Mouse (Mus musculus) neural tube, embryonic 13.5 days (tissue): Measurements from ENCODE around the gene Fam189a2. TPM values are rescaled to one million over a fixed set of nuclear protein-coding genes. Genes with fewer than 3 reads are reported as not detected.

ENCODE experiments used
- ATAC-seq: fragments of 200-750 bp; cut with Nextera tagmentation; 2 replicates; pipeline ENCODE4 v1.8.0; 2017; ENCODE audit warnings: low read depth, mild to moderate bottlenecking, moderate TSS enrichment, moderate library complexity
- H3K27ac ChIP-seq: fragments of 300-500 bp; sonication (generic); replicated peaks from 2 replicates; pipeline ENCODE4 v1.5.1; 2015; ENCODE audit warnings: moderate library complexity, mild to moderate bottlenecking, inconsistent platforms
- H3K27me3 ChIP-seq: fragments of 300-500 bp; sonication (generic); 2 replicates; pipeline ENCODE4 v1.6.1; 2015; ENCODE audit warnings: mild to moderate bottlenecking, inconsistent platforms
- H3K36me3 ChIP-seq: fragments of 300-500 bp; sonication (generic); 2 replicates; pipeline ENCODE4 v1.6.1; 2015; ENCODE audit warnings: mild to moderate bottlenecking, inconsistent platforms
- H3K4me1 ChIP-seq: fragments of 300-500 bp; sonication (generic); replicated peaks from 2 replicates; pipeline ENCODE4 v1.6.1; 2015; ENCODE audit warnings: inconsistent platforms
- H3K4me2 ChIP-seq: fragments of 300-500 bp; sonication (generic); 2 replicates; pipeline ENCODE4 v1.6.1; 2015; ENCODE audit warnings: inconsistent platforms, mild to moderate bottlenecking, moderate library complexity
- H3K4me3 ChIP-seq: fragments of 300-500 bp; sonication (generic); 2 replicates; pipeline ENCODE4 v1.5.1; 2015; ENCODE audit warnings: mild to moderate bottlenecking, inconsistent platforms
- H3K9ac ChIP-seq: fragments of 300-500 bp; sonication (generic); 2 replicates; pipeline ENCODE4 v1.6.1; 2015; ENCODE audit warnings: moderate library complexity, mild to moderate bottlenecking, inconsistent platforms
- H3K9me3 ChIP-seq: fragments of 300-500 bp; sonication (generic); 2 replicates; pipeline ENCODE4 v1.6.1; 2016; ENCODE audit warnings: inconsistent platforms
- WGBS: fragments of 180-500 bp; shearing (Covaris S2); methylation state at CpG from one replicate; pipeline ENCODE4 v1.1.7; 2015; 5-methylcytosine and 5-hydroxymethylcytosine counted together
- polyA plus RNA-seq: library from polyadenylated mRNA; unstranded; fragments of >200 nt; fragmentation: Nextera tagmentation; extraction: Ambion mirVana; gene quantifications from 2 replicates; pipeline ENCODE4 v1.2.1, GENCODE M21; 2015

The Fam189a2 gene
- polyA plus RNA-seq, 1 experiment from 2014 or later, result 2.4 TPM

DNA sequence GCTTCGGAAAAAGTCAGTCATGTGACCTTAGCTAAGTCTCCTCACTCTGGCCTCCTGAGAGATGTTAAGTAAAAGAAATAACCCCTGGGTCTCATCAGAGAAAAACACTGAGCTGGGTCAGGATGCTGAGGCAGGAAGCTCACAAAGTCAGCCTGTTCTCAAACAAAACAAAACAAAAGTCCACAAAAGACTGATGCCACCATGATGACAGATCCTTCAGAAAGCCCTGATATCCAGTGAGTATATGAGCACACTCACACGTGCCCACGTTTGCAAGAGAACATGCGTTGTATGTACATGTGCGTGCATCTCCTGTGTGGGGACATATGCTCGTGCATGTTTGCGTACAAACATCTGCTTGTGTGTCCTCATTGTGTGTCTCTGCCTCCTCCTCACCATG, 7.5 kb downstream of the Fam189a2 start:
- H3K4me3 ChIP-seq, result no peak overlapping the region
- peaks cover 10% of the 10 kb centered on the region; the same call in 1 of the 2 replicates for H3K4me1 ChIP-seq
- H3K9me3 ChIP-seq, result no peaks in the 10 kb centered on the region
- no peak overlapping the region for H3K27ac ChIP-seq
- ATAC-seq, result no peak
- no peaks in the 10 kb centered on the region for H3K36me3 ChIP-seq
- H3K9ac ChIP-seq, result no peak overlapping the region
- WGBS, result 81% methylated on average over 7 of the region's 7 CpGs
- peaks cover 13% of the 10 kb centered on the region for H3K27me3 ChIP-seq
- H3K4me2 ChIP-seq, result no peak overlapping the region

DNA sequence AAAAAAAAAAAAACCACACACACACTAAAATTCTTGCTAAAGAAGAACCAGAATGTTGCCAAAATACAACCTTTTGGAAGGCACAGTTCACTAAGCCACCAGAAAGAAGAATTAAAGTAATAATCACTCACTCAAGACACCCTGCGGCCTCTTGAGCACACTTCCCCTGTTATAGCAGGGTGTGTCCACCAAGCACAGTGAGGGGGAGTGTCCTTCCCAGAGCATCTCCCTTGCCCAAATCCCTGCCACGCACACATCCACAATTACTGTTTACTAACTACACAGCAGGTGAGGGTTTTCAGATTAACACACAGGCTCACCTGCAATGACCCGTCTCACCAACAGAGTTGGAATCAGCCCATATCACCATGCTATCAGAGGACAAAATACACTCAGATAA, 8.0 kb downstream of the Fam189a2 start:
- no peak overlapping the region for H3K9ac ChIP-seq
- 81% methylated on average over 3 of the region's 3 CpGs for WGBS
- no peak overlapping the region for H3K4me3 ChIP-seq
- no peaks in the 10 kb centered on the region for H3K36me3 ChIP-seq
- H3K27ac ChIP-seq, result no peak overlapping the region
- H3K4me2 ChIP-seq, result no peak overlapping the region
- ATAC-seq, result no peak
- H3K27me3 ChIP-seq, result peaks cover 7% of the 10 kb centered on the region; the same call in 1 of the 2 replicates
- H3K4me1 ChIP-seq, result peaks cover 13% of the 10 kb centered on the region; the same call in 1 of the 2 replicates
- no peaks in the 10 kb centered on the region for H3K9me3 ChIP-seq

DNA sequence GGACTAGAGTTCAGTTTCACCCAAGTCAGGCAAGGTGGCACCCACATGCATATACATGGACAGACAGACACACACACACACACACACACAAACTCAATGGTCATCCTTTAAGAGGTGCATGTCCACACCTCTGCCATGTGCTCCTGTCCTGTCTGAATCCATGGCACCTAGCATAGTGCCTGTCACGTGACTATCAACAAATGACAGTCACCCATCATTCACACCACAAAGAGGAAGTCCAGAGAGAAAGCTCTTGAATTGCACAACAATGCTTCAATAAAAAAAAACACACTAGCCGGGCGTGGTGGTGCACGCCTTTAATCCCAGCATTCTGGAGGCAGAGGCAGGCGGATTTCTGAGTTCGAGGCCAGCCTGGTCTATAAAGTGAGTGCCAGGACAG, 8.5 kb downstream of the Fam189a2 start:
- Histone ChIP-seq H3K4me3 (no peak overlapping the region), H3K4me2 (no peak overlapping the region), H3K9me3 (no peaks in the 10 kb centered on the region), H3K9ac (no peak overlapping the region), H3K4me1 (peaks cover 17% of the 10 kb centered on the region), H3K27ac (no peak overlapping the region), H3K27me3 (0 out of 2 replicates have a peak, but pooled peaks cover 7% of the 10 kb centered on the region), H3K36me3 (no peaks in the 10 kb centered on the region)
- WGBS, result 86% methylated on average over 6 of the region's 6 CpGs
- no peak for ATAC-seq

DNA sequence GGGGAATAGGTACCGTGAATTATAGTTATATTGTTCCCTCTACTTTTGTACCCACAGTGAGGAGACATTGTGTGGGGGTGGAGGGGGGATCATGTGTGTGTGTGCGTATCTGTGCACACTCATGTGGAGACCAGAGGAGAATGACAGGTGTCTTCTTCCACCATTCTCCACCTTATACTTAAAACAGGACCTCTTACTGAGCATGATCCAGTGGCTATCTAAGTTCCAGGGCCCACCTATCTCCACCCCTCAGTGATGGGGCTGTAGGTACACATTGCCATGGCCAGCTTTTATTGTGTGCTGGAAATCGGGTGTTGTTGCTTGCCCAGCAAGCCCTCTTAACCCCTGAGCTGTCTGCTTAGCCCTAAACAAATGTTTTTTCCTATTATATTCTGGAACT, 10.1 kb downstream of the Fam189a2 start:
- Histone ChIP-seq H3K9ac (no peak overlapping the region), H3K27ac (no peak overlapping the region), H3K4me2 (no peak overlapping the region), H3K36me3 (no peaks in the 10 kb centered on the region), H3K27me3 (0 out of 2 replicates have a peak, but pooled peaks cover 7% of the 10 kb centered on the region), H3K9me3 (no peaks in the 10 kb centered on the region), H3K4me3 (no peak overlapping the region), H3K4me1 (peaks cover 25% of the 10 kb centered on the region)
- WGBS, result 86% methylated on average over 3 of the region's 3 CpGs
- ATAC-seq, result no peak

DNA sequence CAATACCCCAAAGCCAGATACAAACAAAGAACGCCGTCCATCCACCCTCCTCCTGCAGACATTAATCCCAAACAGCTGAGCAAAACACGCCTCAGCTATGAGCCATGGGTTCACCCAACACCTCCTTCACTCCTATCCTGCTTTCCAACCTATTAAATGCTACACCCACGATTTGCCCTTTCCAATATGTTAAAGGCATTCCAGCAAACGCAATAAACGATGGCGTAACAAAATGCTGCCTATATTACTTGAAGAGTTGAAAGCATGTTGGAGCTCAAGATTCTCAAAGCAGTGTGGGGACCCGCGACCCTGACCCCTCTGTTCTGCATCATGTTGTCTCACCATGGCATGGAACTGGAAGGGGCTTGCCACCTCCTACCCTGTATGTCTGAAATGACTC, 11.2 kb downstream of the Fam189a2 start:
- H3K9ac ChIP-seq, result no peak overlapping the region
- no peak for ATAC-seq
- WGBS, result 90% methylated on average over 9 of the region's 9 CpGs
- no peak overlapping the region for H3K4me2 ChIP-seq
- peaks cover 21% of the 10 kb centered on the region for H3K4me1 ChIP-seq
- H3K4me3 ChIP-seq, result no peak overlapping the region
- no peak overlapping the region for H3K27ac ChIP-seq
- H3K9me3 ChIP-seq, result no peaks in the 10 kb centered on the region
- no peaks in the 10 kb centered on the region for H3K36me3 ChIP-seq
- no peaks in the 10 kb centered on the region for H3K27me3 ChIP-seq

DNA sequence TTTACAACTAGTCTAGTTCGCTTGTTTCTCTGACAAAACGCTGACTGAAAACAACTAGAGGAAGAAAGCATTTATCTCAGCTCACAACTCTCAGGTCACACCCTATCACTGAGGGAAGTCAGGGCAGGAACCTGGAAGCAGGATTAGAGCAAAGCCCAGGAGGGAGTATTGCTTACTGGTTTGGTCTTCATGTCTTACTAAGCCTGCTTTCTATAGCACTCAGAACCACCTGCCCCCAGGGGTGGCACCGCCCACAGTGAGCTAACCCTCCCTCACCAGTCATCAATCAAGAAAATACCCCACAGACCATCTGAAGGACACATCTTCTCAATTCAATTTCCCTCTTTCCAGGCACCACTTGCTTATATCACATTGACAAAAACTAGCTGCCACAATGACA, 12.4 kb downstream of the Fam189a2 start:
- H3K4me2 ChIP-seq, result no peak overlapping the region
- H3K27me3 ChIP-seq, result no peaks in the 10 kb centered on the region
- H3K27ac ChIP-seq, result no peak overlapping the region
- no peak overlapping the region for H3K9ac ChIP-seq
- peaks cover 15% of the 10 kb centered on the region for H3K4me1 ChIP-seq
- WGBS, result 82% methylated on average over 3 of the region's 3 CpGs
- H3K4me3 ChIP-seq, result no peak overlapping the region
- H3K36me3 ChIP-seq, result no peaks in the 10 kb centered on the region
- no peaks in the 10 kb centered on the region for H3K9me3 ChIP-seq
- ATAC-seq, result no peak

DNA sequence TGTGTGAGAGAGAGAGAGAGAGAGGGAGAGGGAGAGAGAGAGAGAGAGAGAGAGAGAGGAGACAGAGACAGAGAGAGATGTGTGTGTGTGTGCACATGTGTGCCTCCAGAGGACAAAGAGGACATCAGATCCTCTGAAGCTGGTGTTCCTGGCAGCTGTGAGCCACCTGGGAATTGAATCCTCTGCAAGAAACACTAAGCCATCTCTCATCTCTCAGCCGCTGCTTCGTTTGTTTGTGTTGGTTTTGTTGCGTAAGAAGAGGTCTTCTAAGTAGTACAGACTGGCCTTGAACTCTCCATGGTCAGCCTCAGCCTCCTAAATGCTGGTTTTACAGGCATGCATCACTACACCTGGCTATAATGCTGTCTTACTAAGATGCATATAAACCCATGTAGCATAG, 12.9 kb downstream of the Fam189a2 start:
- Histone ChIP-seq H3K27ac (0 out of 2 replicates have a peak overlapping the region, but pooled peaks have one; percentile 13), H3K4me3 (no peak overlapping the region), H3K9me3 (no peaks in the 10 kb centered on the region), H3K27me3 (no peaks in the 10 kb centered on the region), H3K4me2 (no peak overlapping the region), H3K36me3 (no peaks in the 10 kb centered on the region), H3K9ac (no peak overlapping the region), H3K4me1 (peaks cover 15% of the 10 kb centered on the region)
- no peak for ATAC-seq
- WGBS, result 59% methylated on average over 3 of the region's 3 CpGs

DNA sequence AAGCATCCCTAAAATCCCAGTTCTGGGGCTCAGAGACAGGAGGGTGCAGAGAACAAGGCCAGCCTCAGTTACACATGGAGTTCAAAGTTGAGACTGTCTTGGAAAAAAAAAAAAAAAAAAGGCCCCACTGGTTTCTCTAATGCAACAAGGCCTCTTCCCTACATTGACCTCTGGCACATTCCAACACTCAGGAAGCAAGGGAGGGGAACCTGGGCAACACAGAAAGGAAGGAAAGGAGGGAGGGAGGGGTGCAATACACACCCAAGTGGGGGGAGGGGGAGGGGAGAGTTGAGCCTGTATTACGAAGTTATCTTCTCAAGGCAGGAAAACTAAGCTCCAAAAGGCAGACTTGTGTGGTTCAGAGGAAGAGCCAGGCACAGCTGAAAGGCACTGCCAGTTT, 13.4 kb downstream of the Fam189a2 start:
- Histone ChIP-seq H3K4me1 (peaks cover 15% of the 10 kb centered on the region), H3K36me3 (no peaks in the 10 kb centered on the region), H3K4me3 (no peak overlapping the region), H3K9ac (no peak overlapping the region), H3K27ac (peak overlapping the region; percentile 65; the same call in 1 of the 2 replicates), H3K27me3 (no peaks in the 10 kb centered on the region), H3K9me3 (0 out of 2 replicates have a peak, but pooled peaks cover 2% of the 10 kb centered on the region), H3K4me2 (no peak overlapping the region)
- 0 out of 2 replicates have a peak, but pooled peaks have one; percentile 8 for ATAC-seq
- 17% methylated on average over 1 of the region's 1 CpGs for WGBS

DNA sequence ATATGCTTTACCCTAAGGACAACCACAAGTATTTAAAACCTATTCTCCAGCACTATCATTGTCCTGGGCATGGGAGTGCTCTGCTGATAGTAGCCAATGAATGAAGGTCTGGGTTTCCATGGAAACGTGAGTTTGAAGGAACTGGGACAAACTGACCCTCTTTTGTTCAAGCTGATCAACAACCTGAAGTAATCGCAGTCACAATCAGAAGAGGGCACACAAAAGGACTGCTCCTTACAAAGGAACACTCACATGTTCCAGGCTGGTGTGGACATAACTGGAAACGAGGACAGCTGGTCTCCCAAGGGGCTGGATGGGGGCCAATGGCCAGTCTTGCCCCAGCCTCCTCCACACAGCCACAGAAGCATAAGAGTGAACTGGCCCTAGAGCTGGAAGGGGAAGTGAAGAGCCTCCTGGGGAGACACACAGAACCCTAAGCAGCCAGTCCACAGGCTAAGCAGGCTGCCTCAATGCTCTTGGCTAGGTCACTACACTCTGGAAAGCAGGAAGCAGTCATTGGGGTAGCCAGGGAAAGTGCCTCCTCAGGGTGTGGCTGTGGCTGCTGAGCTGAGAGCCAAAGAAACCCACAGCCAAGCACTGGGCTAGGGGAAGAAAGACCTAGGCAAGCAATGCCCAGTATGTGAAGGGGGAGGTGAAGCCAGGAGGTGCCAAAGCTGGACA, 14.0 kb downstream of the Fam189a2 start:
- no peak overlapping the region for H3K4me2 ChIP-seq
- H3K36me3 ChIP-seq, result no peaks in the 10 kb centered on the region
- WGBS, result 10% methylated on average over 3 of the region's 3 CpGs
- no peak overlapping the region for H3K4me3 ChIP-seq
- peaks cover 15% of the 10 kb centered on the region for H3K4me1 ChIP-seq
- peak overlapping the region; percentile 65 for H3K27ac ChIP-seq
- no peak overlapping the region for H3K9ac ChIP-seq
- peaks cover 6% of the 10 kb centered on the region; the same call in 1 of the 2 replicates for H3K9me3 ChIP-seq
- no peaks in the 10 kb centered on the region for H3K27me3 ChIP-seq
- ATAC-seq, result peak; percentile 54

DNA sequence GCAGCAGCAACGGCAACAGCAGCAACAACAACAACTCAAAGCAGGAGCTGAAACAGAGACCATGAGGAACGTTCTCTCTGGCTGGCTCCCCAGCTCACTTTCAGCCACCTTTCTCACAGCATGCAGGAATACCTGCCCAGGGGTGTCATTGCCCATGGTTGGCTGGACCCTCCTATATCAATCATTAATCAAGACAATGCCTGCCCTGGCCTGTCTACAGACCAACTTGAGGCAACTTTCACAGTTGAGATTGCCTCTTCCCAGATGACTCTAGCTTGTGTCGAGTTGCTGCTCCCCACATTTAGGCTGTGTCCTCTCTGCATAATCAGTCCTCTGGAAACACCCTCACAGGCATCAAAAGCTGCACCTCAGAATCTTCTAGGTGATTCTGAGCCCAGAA, 17.6 kb downstream of the Fam189a2 start:
- no peaks in the 10 kb centered on the region for H3K27me3 ChIP-seq
- H3K9ac ChIP-seq, result no peak overlapping the region
- H3K27ac ChIP-seq, result no peak overlapping the region
- no peak overlapping the region for H3K4me2 ChIP-seq
- H3K36me3 ChIP-seq, result no peaks in the 10 kb centered on the region
- H3K4me1 ChIP-seq, result peaks cover 15% of the 10 kb centered on the region
- no peak for ATAC-seq
- H3K4me3 ChIP-seq, result no peak overlapping the region
- 89% methylated on average over 3 of the region's 3 CpGs for WGBS
- peaks cover 7% of the 10 kb centered on the region; the same call in 1 of the 2 replicates for H3K9me3 ChIP-seq

DNA sequence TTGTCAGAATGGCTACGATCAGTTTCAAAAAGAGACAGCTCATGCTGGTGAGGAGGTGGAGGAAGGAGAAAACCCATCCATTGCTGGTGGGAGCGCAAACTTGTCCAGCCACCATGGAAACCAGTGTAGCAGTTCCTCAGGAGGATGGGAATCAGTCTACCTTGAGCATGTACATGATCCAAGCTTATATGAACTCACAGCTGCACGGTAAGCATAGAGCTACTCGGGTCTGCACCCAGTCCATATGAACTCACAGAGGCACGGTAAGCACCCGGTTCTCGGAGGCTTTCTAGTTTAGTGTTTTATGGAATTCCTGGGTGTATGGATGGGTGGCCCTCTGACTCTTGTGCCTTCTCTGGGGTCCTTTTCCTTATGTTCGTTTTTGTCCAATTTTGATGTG, 18.3 kb downstream of the Fam189a2 start:
- WGBS, result 92% methylated on average over 8 of the region's 8 CpGs
- Histone ChIP-seq H3K27ac (no peak overlapping the region), H3K27me3 (no peaks in the 10 kb centered on the region), H3K4me1 (peaks cover 9% of the 10 kb centered on the region), H3K9ac (no peak overlapping the region), H3K9me3 (peaks cover 7% of the 10 kb centered on the region; the same call in 1 of the 2 replicates), H3K4me3 (no peak overlapping the region), H3K4me2 (no peak overlapping the region), H3K36me3 (no peaks in the 10 kb centered on the region)
- ATAC-seq, result no peak

DNA sequence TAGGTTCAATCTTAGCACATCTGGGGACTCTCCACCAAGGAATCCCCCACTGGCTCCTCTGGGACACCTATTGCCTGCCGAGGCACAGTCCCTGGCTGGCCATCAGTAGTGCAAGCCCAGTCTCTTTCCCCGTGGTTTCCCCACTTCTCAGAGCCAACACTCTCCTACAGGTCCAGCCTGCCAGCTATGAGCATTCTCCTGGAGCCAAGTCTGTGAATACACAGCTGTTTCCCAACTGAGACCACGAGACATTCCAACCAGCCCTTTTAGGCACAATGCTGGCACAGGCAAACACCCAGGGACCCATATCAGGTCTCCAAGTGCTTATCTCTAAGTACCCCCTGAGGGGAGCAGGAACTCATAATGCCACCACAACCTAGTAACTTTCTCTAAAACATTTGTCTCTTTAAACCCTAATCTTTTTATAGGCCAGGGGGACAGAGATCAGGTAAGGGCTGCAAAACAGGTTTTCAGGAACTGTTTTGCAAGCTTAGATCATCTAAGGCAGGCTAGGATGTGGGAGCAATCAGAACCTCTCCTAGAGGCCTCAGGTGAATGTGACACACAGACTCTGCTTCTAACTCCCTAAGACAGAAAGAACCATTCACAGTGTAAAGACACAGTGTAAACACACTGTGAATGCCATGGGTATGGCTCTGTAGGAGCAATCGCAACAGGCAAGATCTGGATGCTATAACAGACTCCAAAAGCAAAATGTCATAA, 23.0 kb downstream of the Fam189a2 start:
- no peaks in the 10 kb centered on the region for H3K36me3 ChIP-seq
- H3K4me3 ChIP-seq, result no peak overlapping the region
- H3K4me2 ChIP-seq, result no peak overlapping the region
- peaks cover 7% of the 10 kb centered on the region; the same call in 1 of the 2 replicates for H3K9me3 ChIP-seq
- H3K27me3 ChIP-seq, result no peaks in the 10 kb centered on the region
- no peak for ATAC-seq
- no peak overlapping the region for H3K27ac ChIP-seq
- no peaks in the 10 kb centered on the region for H3K4me1 ChIP-seq
- 71% methylated on average over 4 of the region's 4 CpGs for WGBS
- no peak overlapping the region for H3K9ac ChIP-seq
